Mouse (Mus musculus) testis, adult 2 months (tissue): ENCODE data around the gene Epm2a.

Source experiments
- CTCF ChIP-seq: fragments of 200-500 bp; IDR thresholded peaks from 2 replicates; pipeline ENCODE4 v1.5.1; 2012; ENCODE audit warnings: low read depth, mild to moderate bottlenecking, inconsistent platforms, low read length, moderate library complexity; ENCODE audit not compliant: control insufficient read depth, insufficient read depth, insufficient replicate concordance
- POLR2A ChIP-seq: fragments of 200-500 bp; IDR thresholded peaks from 2 replicates; pipeline ENCODE4 v1.6.1; 2012; ENCODE audit warnings: low read depth, mild to moderate bottlenecking, inconsistent platforms, low read length, moderate library complexity; ENCODE audit not compliant: control insufficient read depth

DNA sequence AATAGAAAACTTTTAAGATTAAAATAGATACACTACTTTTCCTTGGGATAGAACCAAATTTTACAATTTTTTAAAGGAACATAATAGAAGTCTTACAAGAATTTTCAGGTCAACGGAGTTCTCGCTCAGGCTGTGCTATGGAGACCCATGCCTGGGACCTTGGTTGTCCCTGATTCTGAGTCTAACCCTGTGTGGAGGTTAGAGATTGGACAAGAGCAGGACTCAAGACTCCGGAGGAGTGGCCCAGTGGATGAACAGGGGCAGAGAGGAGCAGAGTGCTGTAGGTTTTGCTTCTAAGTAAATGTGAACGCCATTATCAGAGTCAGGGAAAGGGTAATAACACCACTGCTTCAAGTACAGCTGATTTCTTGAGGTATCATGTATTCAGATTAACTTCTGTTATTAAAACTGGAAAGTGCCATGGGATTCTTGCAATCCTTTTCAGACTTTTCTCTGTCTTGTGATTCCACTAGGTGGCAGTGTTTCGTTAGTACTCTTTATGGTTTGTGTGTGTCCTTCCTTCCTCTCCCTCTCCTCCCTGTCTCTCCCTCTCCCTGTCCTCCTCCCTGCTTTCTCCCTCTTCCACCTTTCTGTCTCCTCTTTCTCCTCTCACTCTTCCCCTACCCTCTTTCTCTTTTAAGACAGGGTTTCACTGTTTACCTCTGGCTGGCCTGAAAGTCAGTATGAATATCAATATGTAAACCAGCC is 18.9 kb downstream of the Epm2a start:
- no peak for TF ChIP-seq POLR2A
- TF ChIP-seq CTCF: no peak
